Mouse (Mus musculus) heart, adult 2 months (tissue): ENCODE measurements around the gene Trpm3. TPM values are rescaled to one million over a fixed set of nuclear protein-coding genes. Genes with fewer than 3 reads are reported as not detected.

Experiments used
- DNase-seq, 2 experiments: peaks; one replicate each; pipeline ENCODE4 v3.0.0; 2021
- H3K27ac ChIP-seq: fragments of 200-600 bp; 2 replicates; pipeline ENCODE4 v1.8.1; 2022
- H3K27me3 ChIP-seq: fragments of 200-500 bp; 2 replicates; pipeline ENCODE4 v1.6.1; 2012; ENCODE audit warnings: mild to moderate bottlenecking, low read length, inconsistent platforms, mixed read lengths; ENCODE audit not compliant: control insufficient read depth, insufficient read depth
- H3K36me3 ChIP-seq: fragments of 200-500 bp; 2 replicates; pipeline ENCODE4 v1.6.1; 2012; ENCODE audit warnings: low read length, inconsistent platforms; ENCODE audit not compliant: control insufficient read depth, insufficient read depth
- H3K4me1 ChIP-seq: fragments of 200-500 bp; 2 replicates; pipeline ENCODE4 v1.6.1; 2011; ENCODE audit warnings: low read length; ENCODE audit not compliant: control insufficient read depth, insufficient read depth
- H3K4me3 ChIP-seq: fragments of 200-600 bp; 2 replicates; pipeline ENCODE4 v1.8.1; 2022
- H3K79me2 ChIP-seq: fragments of 200-500 bp; replicated peaks from 2 replicates; pipeline ENCODE4 v1.6.1; 2012; ENCODE audit warnings: mild to moderate bottlenecking, inconsistent platforms, low read length, moderate library complexity, mixed read lengths; ENCODE audit not compliant: control insufficient read depth, insufficient read depth
- H3K9ac ChIP-seq: fragments of 200-500 bp; 2 replicates; pipeline ENCODE4 v1.6.1; 2012; ENCODE audit warnings: low read depth, mild to moderate bottlenecking, control low read depth, inconsistent platforms, low read length, mixed read lengths
- CTCF ChIP-seq: fragments of 200-600 bp; IDR thresholded peaks from 2 replicates; pipeline ENCODE4 v1.8.1; 2022; ENCODE audit warnings: antibody characterized with exemption, mild to moderate bottlenecking, moderate library complexity
- EP300 ChIP-seq: fragments of 200-500 bp; IDR thresholded peaks from 2 replicates; pipeline ENCODE4 v1.6.1; 2011; ENCODE audit warnings: low read depth, low read length, control low read depth; ENCODE audit not compliant: insufficient read depth
- POLR2A ChIP-seq: fragments of 200-500 bp; IDR thresholded peaks from 2 replicates; pipeline ENCODE4 v1.6.1; 2011; ENCODE audit warnings: mild to moderate bottlenecking, low read depth, low read length, control low read depth; ENCODE audit not compliant: insufficient read depth
- WGBS: fragments of 180-500 bp; shearing (Covaris S2); methylation state at CpG from one replicate; pipeline ENCODE4 v1.1.7; 2018; 5-methylcytosine and 5-hydroxymethylcytosine counted together
- intact Hi-C: fragments of 180-260 bp; cut with DNase I; formaldehyde crosslinking; loops from one replicate; pipeline ENCODE4 v1.15.1; 2025
- polyA plus RNA-seq: library from polyadenylated mRNA; depleted of rRNA; stranded (reverse); fragments of >200 nt; gene quantifications from 2 replicates; pipeline ENCODE4 v1.2.3, GENCODE M21; 2012
- total RNA-seq, 2 experiments: library from RNA; stranded (reverse); gene quantifications; 2 replicates each; pipeline ENCODE4 v1.2.3; 2021

The Trpm3 gene
- total and polyA plus RNA-seq, 3 experiments: 0.51 to 1.1 (median 0.81) TPM

DNA sequence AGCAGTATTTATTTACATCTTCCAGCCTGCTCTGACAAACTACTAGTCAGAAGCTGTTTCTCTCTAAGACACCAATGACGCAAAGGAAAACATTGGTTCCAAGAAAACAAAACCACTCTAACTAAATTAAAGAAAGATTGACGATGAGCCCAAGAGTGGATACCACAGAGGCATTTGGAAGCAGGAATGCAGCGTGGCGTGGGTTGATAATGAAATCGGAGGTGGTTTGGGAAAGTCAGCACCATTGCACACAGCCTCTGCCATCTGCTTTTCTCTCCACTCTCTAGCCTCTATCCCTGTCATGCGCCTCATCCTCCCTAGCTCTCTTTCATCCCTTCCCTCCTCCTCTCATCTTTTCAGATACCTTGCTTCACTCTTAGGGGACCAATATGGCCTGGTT, 826.6 kb downstream of the Trpm3 start:
- no peak for DNase-seq
- intact Hi-C loops: no loop called here
- H3K4me3 ChIP-seq: no peak overlapping the region
- no peak for TF ChIP-seq POLR2A
- TF ChIP-seq EP300: no peak
- TF ChIP-seq CTCF: no peak
- no peaks in the 10 kb centered on the region for H3K79me2 ChIP-seq
- no peaks in the 10 kb centered on the region for H3K4me1 ChIP-seq
- no peaks in the 10 kb centered on the region for H3K36me3 ChIP-seq
- no peak overlapping the region for H3K9ac ChIP-seq
- H3K27me3 ChIP-seq: no peaks in the 10 kb centered on the region
- 80% methylated on average over 6 of the region's 6 CpGs for WGBS
- H3K27ac ChIP-seq: no peak overlapping the region

DNA sequence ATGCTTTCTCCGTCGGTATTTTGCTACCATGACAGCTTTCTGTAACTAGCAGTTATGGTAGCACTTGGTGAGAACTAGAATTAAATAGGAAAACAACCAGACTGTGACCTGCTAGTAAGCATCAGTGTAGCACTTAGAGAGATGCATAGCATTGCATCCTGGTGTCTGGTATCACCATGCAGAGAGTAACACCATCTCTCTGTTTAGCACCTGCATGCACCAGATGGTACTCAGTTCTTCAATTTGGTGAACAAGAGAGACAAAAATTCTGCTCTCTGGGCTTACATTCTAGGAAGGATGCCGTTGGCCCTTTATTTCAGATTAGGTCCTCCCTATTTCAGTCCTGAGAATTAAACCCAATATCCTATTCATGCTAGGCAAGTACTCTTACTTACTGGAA, 834.4 kb downstream of the Trpm3 start:
- TF ChIP-seq EP300 (no peak), CTCF (no peak), POLR2A (no peak)
- Histone ChIP-seq H3K27me3 (no peaks in the 10 kb centered on the region), H3K4me3 (no peak overlapping the region), H3K4me1 (no peaks in the 10 kb centered on the region), H3K27ac (no peak overlapping the region), H3K36me3 (no peaks in the 10 kb centered on the region), H3K79me2 (no peaks in the 10 kb centered on the region), H3K9ac (no peak overlapping the region)
- 82% methylated on average over 3 of the region's 3 CpGs for WGBS
- DNase-seq: no peak
- intact Hi-C loops: no loop called here

DNA sequence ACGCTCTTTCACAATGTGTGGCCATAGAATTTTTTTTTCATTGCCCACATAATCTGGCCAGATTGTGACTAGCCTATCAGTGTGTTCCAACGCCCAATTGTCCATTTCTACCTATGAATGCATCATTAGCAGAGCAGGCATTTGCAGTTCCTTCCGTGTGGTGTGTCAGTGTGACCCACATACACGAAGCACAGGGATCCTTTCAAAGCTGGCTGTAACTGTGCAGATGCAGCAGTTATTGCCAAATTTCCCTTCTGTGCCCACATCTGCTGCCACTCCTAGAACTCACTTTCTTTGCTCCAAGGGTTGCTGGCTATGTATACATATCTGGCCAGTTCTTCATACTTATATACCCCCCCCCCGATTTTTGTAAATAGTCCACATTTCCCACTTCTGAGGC, 834.9 kb downstream of the Trpm3 start:
- 88% methylated on average over 5 of the region's 5 CpGs for WGBS
- Histone ChIP-seq H3K4me1 (no peaks in the 10 kb centered on the region), H3K4me3 (no peak overlapping the region)

DNA sequence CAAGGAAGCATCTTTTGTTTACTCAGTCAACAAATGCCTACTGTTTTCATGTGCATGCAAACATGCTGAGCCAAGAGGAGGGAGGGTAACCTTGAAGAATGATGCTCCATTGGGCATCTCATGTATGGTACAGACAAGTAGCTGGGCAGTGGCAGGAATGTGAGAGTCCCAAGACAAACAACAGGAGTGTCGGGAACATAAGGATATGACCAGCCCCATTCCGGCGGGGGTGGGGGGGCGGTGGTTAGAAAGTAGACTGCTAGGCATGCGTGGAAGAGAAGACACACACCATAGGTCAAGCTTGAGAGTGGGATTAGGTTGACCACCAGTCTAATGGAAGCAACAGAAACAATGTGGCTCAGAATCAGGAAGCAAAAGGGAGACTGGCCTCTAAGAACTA, 837.0 kb downstream of the Trpm3 start:
- Histone ChIP-seq H3K27me3 (no peaks in the 10 kb centered on the region), H3K4me3 (no peak overlapping the region), H3K36me3 (no peaks in the 10 kb centered on the region), H3K4me1 (no peaks in the 10 kb centered on the region), H3K9ac (no peak overlapping the region), H3K79me2 (no peaks in the 10 kb centered on the region), H3K27ac (no peak overlapping the region)
- intact Hi-C loops: no loop called here
- no peak for TF ChIP-seq CTCF
- DNase-seq: no peak
- 88% methylated on average over 5 of the region's 5 CpGs for WGBS

More for the DNA sequence above, 834.9 kb downstream of the Trpm3 start:
- H3K9ac ChIP-seq: no peak overlapping the region
- no peak overlapping the region for H3K27ac ChIP-seq
- no peaks in the 10 kb centered on the region for H3K79me2 ChIP-seq
- DNase-seq: no peak
- intact Hi-C loops: no loop called here
- no peaks in the 10 kb centered on the region for H3K27me3 ChIP-seq
- H3K36me3 ChIP-seq: no peaks in the 10 kb centered on the region
- TF ChIP-seq POLR2A (no peak), CTCF (no peak), EP300 (no peak)

DNA sequence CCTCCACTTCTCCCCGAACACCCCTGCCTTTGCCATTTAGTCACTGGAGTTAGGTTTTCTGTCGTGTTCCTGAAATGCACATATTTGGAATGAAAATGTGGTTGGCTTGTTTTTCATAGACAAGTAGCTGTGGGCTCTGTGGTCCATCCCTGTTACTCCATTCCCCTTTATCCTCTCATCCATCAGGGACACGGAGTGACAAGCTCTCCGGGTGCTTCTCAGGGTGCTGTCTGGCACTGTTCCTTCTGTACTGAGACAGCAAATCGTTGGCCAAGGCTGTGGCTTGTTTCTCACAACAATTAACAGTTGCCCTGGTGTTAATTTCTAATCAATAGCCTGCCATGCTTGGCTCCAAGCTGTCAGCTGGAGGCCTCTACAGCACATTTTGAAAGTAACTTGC, 838.7 kb downstream of the Trpm3 start:
- Histone ChIP-seq H3K27ac (no peak overlapping the region), H3K9ac (no peak overlapping the region), H3K36me3 (no peaks in the 10 kb centered on the region), H3K4me3 (no peak overlapping the region), H3K27me3 (no peaks in the 10 kb centered on the region), H3K79me2 (no peaks in the 10 kb centered on the region), H3K4me1 (no peaks in the 10 kb centered on the region)
- DNase-seq: no peak
- TF ChIP-seq CTCF (no peak), POLR2A (no peak), EP300 (no peak)
- intact Hi-C loops: no loop called here
- WGBS: 50% methylated on average over 5 of the region's 5 CpGs

DNA sequence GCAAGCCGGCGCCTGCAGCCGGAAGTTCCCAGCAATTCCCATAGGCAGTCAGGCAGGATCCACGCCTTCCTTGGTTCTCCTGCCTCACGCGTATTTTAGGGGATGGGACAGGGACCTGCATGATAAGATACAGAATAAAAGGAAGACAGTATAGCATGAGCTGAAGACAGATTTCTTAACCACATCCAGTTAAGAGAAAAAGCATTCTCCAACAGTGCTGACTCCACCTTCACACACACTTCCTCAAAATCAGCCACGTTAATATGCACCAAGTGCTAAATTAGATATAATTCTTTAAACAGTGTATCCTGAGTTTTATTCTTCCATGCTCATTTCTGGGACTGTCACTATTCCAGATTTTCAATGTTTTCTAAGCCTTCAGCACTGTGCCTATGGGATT, 839.9 kb downstream of the Trpm3 start:
- H3K9ac ChIP-seq: no peak overlapping the region
- no peak for DNase-seq
- H3K79me2 ChIP-seq: no peaks in the 10 kb centered on the region
- H3K36me3 ChIP-seq: no peaks in the 10 kb centered on the region
- intact Hi-C loops: no loop called here
- 78% methylated on average over 7 of the region's 7 CpGs for WGBS
- no peaks in the 10 kb centered on the region for H3K4me1 ChIP-seq
- H3K4me3 ChIP-seq: no peak overlapping the region
- H3K27ac ChIP-seq: no peak overlapping the region
- no peaks in the 10 kb centered on the region for H3K27me3 ChIP-seq
- no peak for TF ChIP-seq POLR2A
- TF ChIP-seq CTCF: no peak
- no peak for TF ChIP-seq EP300

DNA sequence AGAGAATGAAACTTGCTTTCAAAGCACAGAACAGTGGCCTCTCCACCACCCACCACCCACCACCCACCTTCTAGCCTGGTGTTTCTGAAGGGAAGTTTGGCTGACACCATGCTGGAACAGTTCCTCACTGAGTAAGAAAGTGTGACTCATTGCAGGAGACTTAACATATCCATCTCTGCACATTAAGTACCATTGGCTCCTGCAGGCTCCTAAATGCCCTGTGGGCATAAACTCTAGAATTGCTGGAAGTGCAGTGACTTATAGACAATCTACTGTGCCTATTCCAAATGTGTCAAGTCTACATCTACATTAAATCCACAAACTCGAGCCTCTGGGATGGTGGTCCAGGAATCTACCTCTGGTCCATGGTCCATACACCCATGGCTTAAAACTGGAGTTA, 840.3 kb downstream of the Trpm3 start:
- WGBS: 69% methylated on average over 1 of the region's 1 CpGs
- no peak overlapping the region for H3K9ac ChIP-seq
- H3K27ac ChIP-seq: no peak overlapping the region
- no peaks in the 10 kb centered on the region for H3K36me3 ChIP-seq
- intact Hi-C loops: no loop called here
- DNase-seq: no peak
- H3K79me2 ChIP-seq: no peaks in the 10 kb centered on the region
- TF ChIP-seq POLR2A (no peak), CTCF (no peak), EP300 (no peak)
- no peaks in the 10 kb centered on the region for H3K27me3 ChIP-seq
- H3K4me1 ChIP-seq: no peaks in the 10 kb centered on the region
- H3K4me3 ChIP-seq: no peak overlapping the region
